Mouse (Mus musculus) cerebellum, adult 2 months (tissue): ENCODE data around the gene Ube2q2.

Source experiments
- CTCF ChIP-seq: fragments of 200-500 bp; IDR thresholded peaks from 2 replicates; pipeline ENCODE4 v1.5.1; 2011; ENCODE audit warnings: low read depth, mild to moderate bottlenecking, control low read depth, low read length, moderate library complexity, borderline replicate concordance; ENCODE audit not compliant: insufficient read depth
- POLR2A ChIP-seq: fragments of 200-500 bp; IDR thresholded peaks from 2 replicates; pipeline ENCODE4 v1.6.1; 2011; ENCODE audit warnings: low read length, control low read depth, borderline replicate concordance; ENCODE audit not compliant: insufficient read depth

GRCm38 (mm10) chr9:55211611-55212010 lies 63.0 kb downstream of the Ube2q2 start:
- TF ChIP-seq POLR2A (no peak), CTCF (no peak)
